8 mouse cellular contexts compared by ENCODE assay signal in the genomic region with DNA sequence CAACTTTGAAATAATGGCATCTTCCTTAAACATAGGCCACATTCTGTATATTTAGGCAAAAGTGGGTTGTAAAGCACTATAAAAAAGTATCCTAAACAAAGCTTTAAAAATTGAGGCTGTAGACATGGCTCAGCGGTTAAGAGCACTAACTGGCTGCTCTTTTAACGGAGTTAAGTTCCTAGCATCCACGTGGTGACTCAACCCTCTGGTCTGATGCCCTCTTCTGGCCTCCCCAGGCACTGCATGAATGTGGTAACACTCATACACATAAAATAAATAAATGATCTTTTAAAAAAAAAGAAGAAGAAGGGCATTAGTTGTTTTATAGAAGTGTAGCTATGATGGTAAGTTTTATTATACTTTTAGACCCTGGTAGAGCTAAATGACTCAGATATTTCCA. TPM values are rescaled to one million over a fixed set of nuclear protein-coding genes. Genes with fewer than 3 reads are reported as not detected.
A peak's percentile ranks its signal among the peaks of the same experiment; 100 is the strongest.
DNase-seq lines count a peak whose midpoint lies in the region; ATAC-seq lines count a peak whose summit lies in the region.

No protein-coding gene starts in this region.

- peak; percentile 58 for DNase-seq in gastrocnemius, adult 18-20 months (ENCODE audit: low spot score)
- no peak for DNase-seq in gastrocnemius, postnatal 25 days
- DNase-seq in right cerebral cortex, adult 2 months (ENCODE audit: low spot score in 2 of 2), result peak; percentile 30 to 47
- DNase-seq in right cerebral cortex, postnatal 25 days, result no peak
- peak; percentile 22 for DNase-seq in c-Kit-negative CD71-positive TER-119-positive erythroid progenitor cells, embryonic 14.5 days (ENCODE audit: low read depth, low spot score)
- peak; percentile 60 for DNase-seq in thymus, postnatal 0 days (ENCODE audit: low spot score)

- ATAC-seq in inflammation-experienced regulatory T-cells, adult 6 months, result peak; percentile 83
- ATAC-seq in megakaryocyte, adult 5-6 weeks (ENCODE audit: poor library complexity, severe bottlenecking), result peak; percentile 91

RNA-seq across cellular contexts. Expression of a gene that starts 7.6 kb away (rescaled TPM):
- 10 to 100 TPM; 74.1 to 88.1 TPM for total RNA-seq in gastrocnemius, adult 18-20 months (2021)
- 10 to 100 TPM; 53.0 to 58.2 TPM for total RNA-seq in gastrocnemius, postnatal 25 days (2021)
- polyA plus RNA-seq in inflammation-experienced regulatory T-cells, adult 6 months (2017; shearing (Covaris generic)), result 10 to 100 TPM; 31.6 to 32.8 (median 32.4) TPM
- 45.6 and 60.0 TPM in 2 replicates for total RNA-seq in megakaryocyte, adult 5-6 weeks (2015)
- total RNA-seq in megakaryocyte, adult 5-6 weeks (2017), result 46.5 and 57.5 TPM in 2 replicates
- polyA plus RNA-seq in thymus, postnatal 0 days (2015; fragmentation: Nextera tagmentation; extraction: Ambion mirVana), result 23.4 and 28.4 TPM in 2 replicates

Comparison
In these comparisons a context has a peak if more than half of its experiments do, and no peak if none do; other contexts are left out.
1. DNase-seq: peak in gastrocnemius, adult 18-20 months (single experiment), right cerebral cortex, adult 2 months (2 of 2), c-Kit-negative CD71-positive TER-119-positive erythroid progenitor cells, embryonic 14.5 days (single experiment) and thymus, postnatal 0 days (single experiment); none in gastrocnemius, postnatal 25 days (single experiment) and right cerebral cortex, postnatal 25 days (single experiment).